Comparison of ENCODE assay signal across 25 mouse cellular contexts in genomic region chr3:146719696-146720095, GRCm38 (mm10). TPM values are rescaled to one million over a fixed set of nuclear protein-coding genes. Genes with fewer than 3 reads are reported as not detected.
DNase-seq lines count a peak whose midpoint lies in the region; ATAC-seq and TF ChIP-seq lines count a peak whose summit lies in the region.
"Had no signal": no experiment of that assay in that cellular context is flagged by ENCODE, and none has a peak within 500 bp of the region (broad histone marks: within the 10 kb centered on the region; RNA-seq: fewer than 3 reads in every experiment).

No protein-coding gene starts in this region.

- intact Hi-C loops in left cerebral cortex, adult 2 months (cut with DNase I): loop anchor here (5.0 kb wide), 1 partner anchor 152 kb away; no protein-coding TSS in a partner anchor
- intact Hi-C loops in left cerebral cortex, postnatal 36 days (cut with DNase I): no loop called here

- no peak for TF ChIP-seq CTCF in cerebellum, adult 2 months (IDR thresholded peaks at IDR 0.05; ENCODE audit: borderline replicate concordance, insufficient read depth, low read depth, low read length)
- TF ChIP-seq CTCF in left cerebral cortex, adult 2 months (IDR thresholded peaks at IDR 0.05): no peak

- H3K4me1 ChIP-seq in cerebellum, adult 2 months (ENCODE audit: control insufficient read depth, insufficient read depth, low read length): no peaks in the 10 kb centered on the region
- H3K4me1 ChIP-seq: heart, embryonic 13.5 days; hindbrain, embryonic 15.5 days; intestine, embryonic 15.5 days had no signal

- TF ChIP-seq POLR2A in cerebellum, adult 2 months (IDR thresholded peaks at IDR 0.05; ENCODE audit: borderline replicate concordance, insufficient read depth, low read length): no peak

- WGBS in cerebellum, adult 2 months: 37% methylated on average over 4 of the region's 4 CpGs

- ATAC-seq in erythroblast, adult 5-6 weeks (replicated peaks; ENCODE audit: low FRiP score, poor library complexity, severe bottlenecking): no peak
- ATAC-seq: activated CD4-positive, CD25-positive, alpha-beta regulatory T cell, adult 4 months; CD4-positive, CD25-positive, alpha-beta regulatory T cell, adult 4 months; forebrain, embryonic 14.5 days; forebrain, postnatal 0 days; intestine, embryonic 15.5 days had no signal

- no peaks in the 10 kb centered on the region for H3K27me3 ChIP-seq in cerebellum, adult 2 months (ENCODE audit: control insufficient read depth, insufficient read depth, low read length)
- H3K27me3 ChIP-seq: heart, embryonic 13.5 days; hindbrain, embryonic 15.5 days; intestine, embryonic 15.5 days had no signal

- H3K4me3 ChIP-seq in cerebellum, adult 2 months (replicated peaks; ENCODE audit: insufficient read depth, low read depth, low read length): no peak overlapping the region
- no peak overlapping the region for H3K4me3 ChIP-seq in left cerebral cortex, adult 2 months
- H3K4me3 ChIP-seq: heart, adult 2 months; heart, embryonic 10.5 days; heart, embryonic 13.5 days; hindbrain, embryonic 15.5 days; intestine, embryonic 15.5 days had no signal

- DNase-seq in cerebellum, postnatal 14 days: peak; percentile 37 to 46
- no peak for DNase-seq in cerebellum, adult 2 months
- DNase-seq in left cerebral cortex, adult 2 months (ENCODE audit: extremely low spot score in 1 of 2, low spot score in 2 of 2): no peak
- DNase-seq in left cerebral cortex, postnatal 36 days (ENCODE audit: low spot score in 2 of 2): no peak
- peak; percentile 28 for DNase-seq in right cerebral cortex, postnatal 4 days
- DNase-seq in right cerebral cortex, postnatal 25 days: no peak
- DNase-seq: adrenal gland, adult 8-10 months; adrenal gland, postnatal 25 days; cerebellum, adult 11 months; cerebellum, adult 8-10 months; forebrain, postnatal 0 days; gastrocnemius, postnatal 10 days; gastrocnemius, postnatal 36 days; heart, adult 2 months; heart, postnatal 14 days; heart, postnatal 4 days; kidney, adult 11 months had no signal

- no peak overlapping the region for H3K27ac ChIP-seq in cerebellum, adult 2 months (ENCODE audit: insufficient read depth, low read length)
- peak overlapping the region; percentile 78; the same call in 1 of the 2 replicates for H3K27ac ChIP-seq in left cerebral cortex, adult 2 months
- H3K27ac ChIP-seq: heart, adult 2 months; heart, embryonic 10.5 days; heart, embryonic 13.5 days; hindbrain, embryonic 15.5 days; intestine, embryonic 15.5 days had no signal

RNA-seq across cellular contexts. Expression of gene Samd13, which starts 34.3 kb away (rescaled TPM):
- polyA plus RNA-seq in cerebellum, adult 2 months (2012; rRNA removed): 0.14 TPM in 1 of 2 replicates, not detected in the other
- under 1 TPM; 0.28 to 0.45 TPM for total RNA-seq in left cerebral cortex, adult 2 months (2021)
- under 1 TPM; 0.20 to 0.95 TPM for total RNA-seq in left cerebral cortex, postnatal 36 days (2021)
- not detected in 2 replicates for total RNA-seq in erythroblast, adult 5-6 weeks (2015; ENCODE audit: low replicate concordance)
- total RNA-seq in erythroblast, adult 5-6 weeks (2017; ENCODE audit: low replicate concordance): 0.60 and 0.84 TPM in 2 replicates

Comparison
In these comparisons a context has a peak if more than half of its experiments do, and no peak if none do; other contexts are left out.
1. DNase-seq: peak in cerebellum, postnatal 14 days (2 of 2) and right cerebral cortex, postnatal 4 days (single experiment); none in cerebellum, adult 2 months (0 of 2), left cerebral cortex, adult 2 months (0 of 2), left cerebral cortex, postnatal 36 days (0 of 2) and right cerebral cortex, postnatal 25 days (single experiment).